Mouse (Mus musculus) cerebellum, postnatal 36 days (tissue): ENCODE results near the gene Stab2.
A peak's percentile ranks its signal among the peaks of the same experiment; 100 is the strongest.

Experiments used
- DNase-seq, 2 experiments: peaks; one replicate each; pipeline ENCODE4 v3.0.0; 2021 to 2022; ENCODE audit warnings: mixed read lengths in 2 of 2

Stab2 gene

GRCm38 (mm10) chr10:87007385-87008214 is at the start of gene Stab2:
Gene Stab2 (minus strand): TSS chr10:87008025.
- peak; percentile 7 to 15 for DNase-seq

DNA sequence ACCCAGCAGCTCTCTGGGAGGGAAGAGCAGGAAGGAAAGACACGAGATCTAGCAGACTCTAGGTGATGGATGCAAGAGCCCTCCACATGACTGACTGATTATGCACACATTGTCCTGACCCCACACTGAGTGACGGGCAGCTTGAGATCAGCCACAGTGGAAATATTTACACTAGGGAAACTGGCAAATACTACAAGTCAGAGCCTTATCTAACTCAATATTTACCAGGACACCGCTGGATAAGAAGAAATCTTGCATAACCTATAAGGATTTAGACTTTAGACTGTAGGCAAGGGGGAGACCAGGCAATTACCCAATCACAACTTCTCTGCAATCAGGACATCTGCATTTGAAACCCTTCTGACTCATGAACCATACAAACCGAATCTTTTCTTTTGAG is 43.9 kb upstream of the Stab2 start:
- DNase-seq = no peak

DNA sequence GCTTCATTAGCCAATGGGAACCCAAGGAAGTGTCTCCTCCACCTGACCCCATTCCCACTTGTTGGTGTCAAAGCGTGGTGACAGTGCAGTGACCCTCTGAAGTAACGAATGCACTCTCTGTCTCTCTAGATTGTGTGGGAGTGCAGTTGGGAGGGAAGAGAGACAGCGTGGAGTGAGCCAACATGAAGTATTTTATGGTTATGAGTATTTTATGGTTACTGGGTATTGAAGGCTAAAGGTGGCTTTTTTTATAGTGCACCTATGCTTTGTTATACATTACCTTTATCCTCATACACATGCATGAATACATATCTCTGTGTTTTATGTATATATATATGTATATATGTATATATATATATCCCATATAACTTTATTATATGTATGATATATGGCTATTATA is 41.4 kb upstream of the Stab2 start:
- no peak for DNase-seq

- DNase-seq = no peak
These were observed 39.2 kb upstream of the Stab2 start for GRCm38 (mm10) chr10:87046931-87047468.

- no peak for DNase-seq
These were observed 38.6 kb upstream of the Stab2 start for GRCm38 (mm10) chr10:87046469-87046868.

DNA sequence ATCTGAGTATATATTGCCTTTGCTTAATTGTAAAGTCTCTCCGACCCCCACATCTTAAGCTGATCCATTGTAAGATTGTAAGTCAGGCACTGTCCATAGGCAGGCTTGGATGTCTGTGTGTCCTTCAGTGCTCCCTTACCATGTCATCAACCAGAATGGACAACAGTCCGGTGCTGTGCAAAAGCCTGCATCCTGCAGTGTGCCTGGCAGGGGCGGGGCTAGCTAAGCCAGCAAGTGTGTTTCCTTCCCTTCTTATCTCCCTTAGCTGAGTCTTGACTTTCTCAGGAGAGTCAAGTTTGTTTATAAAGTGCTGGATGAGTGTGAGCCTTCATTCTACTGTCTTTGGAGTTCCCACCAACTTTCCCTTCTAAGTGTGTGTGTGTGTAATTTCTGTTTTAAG is 37.4 kb upstream of the Stab2 start:
- no peak for DNase-seq

GRCm38 (mm10) chr10:87041265-87041664 is 33.4 kb upstream of the Stab2 start:
- DNase-seq = no peak

DNA sequence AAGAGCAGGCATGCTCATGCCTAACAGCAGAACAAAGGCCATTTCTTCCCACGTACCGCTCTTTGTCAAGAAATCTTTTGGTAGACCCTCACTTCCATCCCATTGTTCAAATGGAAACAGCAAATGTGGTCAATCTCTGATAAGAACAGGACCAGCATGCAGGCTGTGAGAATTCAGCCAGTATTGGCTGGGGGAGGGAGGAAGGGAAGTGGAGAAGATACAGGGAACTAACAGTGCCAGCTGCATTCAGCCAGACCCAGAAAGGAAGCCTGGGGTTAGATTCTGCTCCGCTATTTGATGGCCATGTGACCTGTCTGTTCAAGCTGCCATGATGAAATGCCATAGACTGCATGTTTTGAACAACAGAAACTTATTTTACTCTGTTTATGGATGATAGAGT is 32.0 kb upstream of the Stab2 start:
- no peak for DNase-seq

DNA sequence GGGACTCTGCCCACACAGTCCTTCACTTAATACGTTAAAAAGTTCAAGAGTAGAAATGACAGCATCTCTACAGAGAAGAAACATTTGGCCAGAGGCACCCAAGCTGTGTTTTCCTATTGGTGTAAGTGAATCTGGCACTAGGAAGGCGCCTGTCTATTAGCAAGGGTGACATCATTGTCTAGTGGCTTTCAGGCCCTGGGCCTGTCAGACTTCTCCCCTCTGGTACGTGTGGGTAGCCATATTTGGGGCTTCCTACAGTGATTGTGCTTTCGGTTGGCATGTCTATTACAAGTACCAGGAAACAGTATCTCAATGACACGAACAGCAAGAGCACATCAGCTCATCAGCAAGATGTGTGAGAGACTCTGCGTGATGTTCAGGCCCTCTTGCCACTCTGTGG is 31.5 kb upstream of the Stab2 start:
- no peak for DNase-seq

GRCm38 (mm10) chr10:87037062-87037461 is 29.2 kb upstream of the Stab2 start:
- DNase-seq = no peak

DNA sequence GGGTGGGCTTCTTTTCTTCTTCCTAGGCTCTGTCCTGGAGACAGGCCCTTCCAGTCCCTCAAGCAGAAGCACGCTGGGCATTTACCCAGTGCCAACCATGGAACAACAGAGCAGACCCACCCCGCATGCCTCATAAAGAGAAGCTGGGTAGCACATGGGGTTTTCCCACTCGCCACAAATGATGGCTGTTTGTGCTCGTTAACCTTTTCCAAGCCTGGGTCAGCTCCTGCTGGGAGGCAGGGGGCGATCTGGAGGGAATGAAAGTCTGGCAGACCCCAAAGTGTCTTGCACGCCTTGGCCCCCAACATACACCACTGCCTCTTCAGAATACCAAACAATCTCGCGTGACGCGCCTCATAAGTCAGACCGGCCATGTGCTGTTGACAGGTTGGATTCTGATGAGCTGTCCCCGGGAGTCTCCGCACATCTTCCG is 28.5 kb upstream of the Stab2 start:
- no peak for DNase-seq

DNA sequence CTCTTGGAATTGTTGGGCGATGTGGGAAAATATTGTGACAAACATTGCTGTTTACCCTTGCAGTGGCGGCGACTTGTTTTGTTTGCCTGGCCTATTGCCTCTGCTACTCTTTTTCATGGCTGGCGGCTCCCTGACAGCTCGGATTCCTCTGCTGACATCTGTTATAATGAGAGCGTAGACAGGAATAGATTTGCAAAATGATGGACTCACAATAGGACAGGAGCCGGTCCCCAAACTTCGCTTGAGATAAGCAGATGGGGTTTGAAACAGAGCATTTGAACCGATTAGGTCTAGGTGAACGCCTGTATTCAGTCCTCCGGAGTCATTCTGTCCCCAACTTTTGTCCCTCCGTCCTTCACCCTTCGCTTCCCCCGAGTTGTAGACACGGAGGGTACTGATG is 28.0 kb upstream of the Stab2 start:
- DNase-seq = no peak

- no peak for DNase-seq
These were observed 24.9 kb upstream of the Stab2 start for GRCm38 (mm10) chr10:87032768-87033167.

DNA sequence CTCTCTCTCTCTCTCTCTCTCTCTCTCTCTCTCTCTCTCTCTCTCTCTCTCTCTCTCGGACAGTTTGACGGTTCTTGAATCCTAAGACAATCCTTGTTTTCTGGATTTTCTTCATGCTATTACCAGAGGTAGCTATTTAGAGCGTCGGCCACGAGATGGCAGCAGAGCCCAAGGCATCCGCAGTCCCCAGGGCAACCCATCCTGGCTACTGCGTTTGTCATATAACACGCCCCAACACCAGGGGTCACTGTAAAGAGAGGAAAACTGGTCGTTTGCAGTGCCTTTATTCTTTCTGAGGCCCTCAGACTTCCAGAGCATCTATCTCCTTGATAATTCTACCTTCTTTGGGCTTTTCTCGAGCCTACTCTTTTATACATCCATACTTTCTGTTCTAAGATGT is 17.1 kb upstream of the Stab2 start:
- peak; percentile 77 to 81 for DNase-seq

GRCm38 (mm10) chr10:87020711-87021110 is 12.9 kb upstream of the Stab2 start:
- peak; percentile 45 to 62 for DNase-seq

- no peak for DNase-seq
These were observed 11.1 kb upstream of the Stab2 start for GRCm38 (mm10) chr10:87018876-87019275.

- no peak for DNase-seq
These were observed 8.4 kb upstream of the Stab2 start for GRCm38 (mm10) chr10:87016151-87016692.

- no peak for DNase-seq
These were observed 7.6 kb upstream of the Stab2 start for GRCm38 (mm10) chr10:87015403-87015802.

- DNase-seq = no peak
These were observed 6.7 kb upstream of the Stab2 start for GRCm38 (mm10) chr10:87014391-87014965.

DNA sequence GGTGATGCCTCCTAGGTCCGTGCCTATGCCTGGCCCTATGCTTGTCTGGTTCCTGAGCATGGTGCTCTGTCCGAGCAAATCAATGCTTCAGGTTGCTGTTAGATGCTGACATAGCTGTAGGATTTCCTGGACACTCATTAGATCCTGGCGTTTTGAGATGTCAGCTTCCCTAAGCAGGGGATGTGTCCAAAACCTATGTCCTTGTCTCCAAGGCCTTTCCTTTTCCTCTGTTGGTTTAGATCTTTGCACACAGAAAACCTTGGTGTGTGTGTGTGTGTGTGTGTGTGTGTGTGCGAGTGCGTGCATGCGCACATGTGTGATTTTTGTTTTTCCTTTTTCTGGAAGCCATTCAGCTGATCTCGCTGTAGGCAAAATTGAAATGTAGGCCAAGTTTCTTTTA is 4.3 kb upstream of the Stab2 start:
- DNase-seq = no peak

DNA sequence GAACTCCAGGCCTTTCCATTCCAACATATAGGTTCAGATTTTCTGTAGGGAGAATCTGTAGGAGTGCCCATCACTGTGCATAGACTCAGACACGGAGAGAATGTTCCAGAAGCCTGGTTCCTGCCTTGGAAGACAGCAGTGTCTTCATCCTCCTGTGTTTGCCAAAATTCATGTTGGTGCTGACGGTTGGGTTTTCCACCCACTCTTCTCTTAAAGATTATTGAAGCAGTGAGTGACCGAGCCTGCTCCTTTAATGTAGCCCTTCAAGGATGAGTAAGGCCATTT is 332 bp upstream of the Stab2 start:
- DNase-seq = peak in 1 of 2 experiments; percentile 4

DNA sequence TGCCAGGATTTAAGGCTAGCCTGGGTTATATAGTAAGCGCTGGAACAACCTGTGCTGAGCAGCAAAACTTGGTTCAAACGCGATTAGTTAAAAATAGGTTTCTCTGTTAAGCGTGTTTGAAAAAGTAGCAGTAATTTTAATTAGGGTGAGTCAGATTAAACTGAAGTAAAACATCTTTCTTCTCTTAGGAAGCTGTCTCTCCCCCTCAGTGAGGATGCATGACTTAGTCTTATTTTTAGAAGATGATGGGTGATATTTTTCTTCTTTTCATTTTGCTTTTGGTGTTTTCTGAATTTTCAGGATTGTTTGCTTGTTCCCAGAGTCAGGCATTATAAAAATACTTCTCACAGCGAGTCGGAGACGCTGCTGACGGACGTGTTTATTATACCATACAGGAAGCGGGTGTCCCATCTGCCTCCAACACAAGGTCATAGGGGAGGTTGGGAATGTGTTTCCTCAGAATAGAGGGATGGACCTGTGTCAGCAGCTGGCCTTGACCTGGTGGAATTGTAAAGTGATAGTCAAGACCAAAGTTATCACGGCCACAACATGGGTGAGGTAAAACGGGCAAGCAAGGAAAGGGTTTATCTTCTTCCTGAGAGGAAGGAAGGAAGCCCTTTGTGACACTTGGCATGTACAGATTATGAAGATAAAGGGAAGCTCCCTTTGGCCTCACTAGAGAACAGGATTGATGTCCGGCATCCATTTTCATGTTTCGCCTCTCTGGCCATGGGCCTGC is 15.4 kb downstream of the Stab2 start:
- DNase-seq = no peak

DNA sequence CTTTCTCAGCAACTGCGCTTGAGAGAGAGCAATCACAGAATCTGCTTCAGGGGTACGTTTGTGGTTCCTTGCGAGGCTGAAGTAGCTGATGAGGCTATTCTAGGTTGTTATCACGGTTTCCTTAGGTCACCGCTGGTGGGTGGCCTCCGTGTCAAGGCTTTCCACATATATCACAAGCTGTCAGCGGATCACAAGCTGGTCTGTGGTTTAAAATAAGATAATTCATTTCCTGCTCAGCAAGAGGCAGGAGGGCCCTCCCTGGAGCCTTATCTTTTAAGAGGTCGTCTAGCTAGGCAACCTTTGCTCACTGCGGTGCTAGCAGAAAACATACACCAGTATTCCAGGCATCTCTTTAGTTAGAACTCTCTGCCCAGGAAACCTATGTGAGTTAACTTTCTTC is 17.2 kb downstream of the Stab2 start:
- no peak for DNase-seq

- DNase-seq = no peak
These were observed 18.0 kb downstream of the Stab2 start for GRCm38 (mm10) chr10:86989838-86990237.
